ENCODE assay signal across 7 mouse cellular contexts in genomic region chr12:16896073-16896789, GRCm38 (mm10). TPM values are rescaled to one million over a fixed set of nuclear protein-coding genes. Genes with fewer than 3 reads are reported as not detected.
DNase-seq lines count a peak whose midpoint lies in the region; ATAC-seq and TF ChIP-seq lines count a peak whose summit lies in the region.

No protein-coding gene starts in this region.

- peak overlapping the region; percentile 85 for H3K27ac ChIP-seq in testis, adult 2 months (ENCODE audit: control insufficient read depth, insufficient read depth, low read depth, low read length)
- H3K27ac ChIP-seq in hindbrain, embryonic 10.5 days = peak overlapping the region; percentile 99
- H3K27ac ChIP-seq in macrophage = peak overlapping the region; percentile 55; the same call in 1 of the 2 replicates

- no peak for TF ChIP-seq CTCF in testis, adult 2 months (IDR thresholded peaks at IDR 0.05; ENCODE audit: control insufficient read depth, insufficient read depth, insufficient replicate concordance, low read depth, low read length)

- no peak for TF ChIP-seq POLR2A in testis, adult 2 months (IDR thresholded peaks at IDR 0.05; ENCODE audit: control insufficient read depth, low read depth, low read length)

- no peaks in the 10 kb centered on the region for H3K36me3 ChIP-seq in testis, adult 2 months (ENCODE audit: control insufficient read depth, insufficient read depth, low read length)
- H3K36me3 ChIP-seq in hindbrain, embryonic 10.5 days = no peaks in the 10 kb centered on the region
- no peaks in the 10 kb centered on the region for H3K36me3 ChIP-seq in macrophage (ENCODE audit: inconsistent target)

- no peaks in the 10 kb centered on the region for H3K27me3 ChIP-seq in testis, adult 2 months (ENCODE audit: control insufficient read depth, insufficient read depth, low read length)
- H3K27me3 ChIP-seq in hindbrain, embryonic 10.5 days (ENCODE audit: insufficient read depth, poor library complexity, severe bottlenecking) = no peaks in the 10 kb centered on the region

- no peak for DNase-seq in testis, postnatal 14 days (ENCODE audit: low spot score)
- DNase-seq in cerebellum, postnatal 25 days = peak; percentile 27 to 30
- DNase-seq in hindbrain, embryonic 10.5 days (ENCODE audit: low spot score) = no peak
- no peak for DNase-seq in retina, postnatal 1 day

- H3K79me2 ChIP-seq in macrophage (ENCODE audit: inconsistent target) = peaks cover 61% of the 10 kb centered on the region

- 34% methylated on average over 8 of the region's 8 CpGs for whole genome bisulfite sequencing in hindbrain, embryonic 10.5 days
- WGBS in macrophage (ENCODE audit: missing documents) = 3% methylated on average over 8 of the region's 8 CpGs

- ATAC-seq in megakaryocyte-erythroid progenitor cell, adult 5-6 weeks (replicated peaks; ENCODE audit: low FRiP score, low TSS enrichment, poor library complexity, severe bottlenecking) = no peak

- H3K4me3 ChIP-seq in testis, adult 2 months (ENCODE audit: control insufficient read depth, low read depth, low read length) = peak overlapping the region; percentile 49; the same call in 1 of the 2 replicates
- H3K4me3 ChIP-seq in hindbrain, embryonic 10.5 days = peak overlapping the region; percentile 98
- peak overlapping the region; percentile 78 for H3K4me3 ChIP-seq in macrophage (ENCODE audit: inconsistent target)

- H3K9me3 ChIP-seq in hindbrain, embryonic 10.5 days = no peaks in the 10 kb centered on the region

- peaks cover 12% of the 10 kb centered on the region for H3K4me1 ChIP-seq in testis, adult 2 months (ENCODE audit: control insufficient read depth, insufficient read depth, low read length)
- H3K4me1 ChIP-seq in hindbrain, embryonic 10.5 days (replicated peaks) = peaks cover 40% of the 10 kb centered on the region

RNA-seq across cellular contexts. Expression of gene Rock2, which starts 1.5 kb away (rescaled TPM):
- polyA plus RNA-seq in testis, adult 2 months (2012; rRNA removed) = 2.1 and 2.9 TPM in 2 replicates
- 9.0 and 12.0 TPM in 2 replicates for polyA plus RNA-seq in hindbrain, embryonic 10.5 days (2016; fragmentation: Nextera tagmentation; extraction: Ambion mirVana)
- 100 to 1,000 TPM in 25 of 26 experiments, 10 to 100 TPM in 1; 92.8 to 352 (median 152) TPM for total RNA-seq in macrophage (2018; cell fraction: chromatin; rRNA removed)
- total RNA-seq in macrophage (2018; cell fraction: cytosol; rRNA removed) = 10 to 100 TPM; 16.5 to 38.9 (median 24.8) TPM
- 100 to 1,000 TPM in 10 of 26 experiments, 10 to 100 TPM in 16; 38.9 to 182 (median 91.6) TPM for total RNA-seq in macrophage (2018; cell fraction: nucleus; rRNA removed)
- 17.7 to 23.8 TPM (median 18.8 TPM) in 3 replicates for polyA plus RNA-seq in macrophage (2018)
- total RNA-seq in megakaryocyte-erythroid progenitor cell, adult 5-6 weeks (2014; fragmentation: Nextera tagmentation) = 34.9 and 39.7 TPM in 2 replicates
- 57.2 and 74.8 TPM in 2 replicates for total RNA-seq in megakaryocyte-erythroid progenitor cell, adult 5-6 weeks (2017)

Comparison
In these comparisons a context has a peak if more than half of its experiments do, and no peak if none do; other contexts are left out.
1. DNase-seq: peak in cerebellum, postnatal 25 days (2 of 2); none in testis, postnatal 14 days (single experiment), hindbrain, embryonic 10.5 days (single experiment) and retina, postnatal 1 day (single experiment).
2. Peak in every context shown above with its lines, with median percentiles within 50 percentile points of each other: H3K27ac ChIP-seq and H3K4me3 ChIP-seq.